Mouse (Mus musculus): ENCODE results near the gene Gm42742. TPM values are rescaled to one million over a fixed set of nuclear protein-coding genes. Genes with fewer than 3 reads are reported as not detected.
A peak's percentile ranks its signal among the peaks of the same experiment; 100 is the strongest.

Gm42742 gene
- polyA plus RNA-seq, 1 experiment from 2014 or later = 38.5 TPM

DNA sequence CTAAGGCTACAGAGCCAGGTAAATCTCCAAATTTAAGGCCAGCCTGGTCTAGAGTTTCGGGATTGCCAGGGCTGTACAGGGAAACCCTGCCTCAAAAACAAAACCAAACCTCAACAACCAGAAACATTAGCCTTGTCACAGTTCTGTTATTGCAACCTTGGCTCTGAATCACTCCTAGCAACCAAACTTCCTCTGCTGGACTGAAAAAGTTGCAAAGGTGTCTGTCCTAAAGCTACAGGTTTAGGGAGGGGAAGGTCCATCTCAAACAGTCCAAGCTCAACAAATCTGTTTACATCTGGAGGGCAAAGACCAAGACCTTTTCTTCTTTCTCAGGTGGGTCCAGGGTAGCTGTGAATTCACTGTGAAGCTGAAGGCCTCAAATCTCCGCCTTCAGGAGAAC is 9.8 kb downstream of the Gm42742 start:
- H3K36me3 ChIP-seq (ENCODE audit: control insufficient read depth, insufficient read depth) = peaks cover 11% of the 10 kb centered on the region; the same call in 1 of the 2 replicates
- H3K9me3 ChIP-seq (replicated peaks; ENCODE audit: control insufficient read depth, low read length) = no peaks in the 10 kb centered on the region
- no peak for ATAC-seq (replicated peaks; ENCODE audit: extremely low read depth, insufficient read depth, low FRiP score)
- H3K27ac ChIP-seq (ENCODE audit: low read length) = no peak overlapping the region
- no peak overlapping the region for H3K4me2 ChIP-seq (ENCODE audit: low read depth, low read length)
- no peaks in the 10 kb centered on the region for H3K27me3 ChIP-seq (ENCODE audit: control insufficient read depth, insufficient read depth, low read length)
- peaks cover 38% of the 10 kb centered on the region for H3K4me1 ChIP-seq (ENCODE audit: control insufficient read depth, insufficient read depth, low read length)
- no peak overlapping the region for H3K9ac ChIP-seq (ENCODE audit: low read length)
- WGBS = 89% methylated on average over 2 of the region's 2 CpGs
- no peak overlapping the region for H3K4me3 ChIP-seq (ENCODE audit: low read length)

DNA sequence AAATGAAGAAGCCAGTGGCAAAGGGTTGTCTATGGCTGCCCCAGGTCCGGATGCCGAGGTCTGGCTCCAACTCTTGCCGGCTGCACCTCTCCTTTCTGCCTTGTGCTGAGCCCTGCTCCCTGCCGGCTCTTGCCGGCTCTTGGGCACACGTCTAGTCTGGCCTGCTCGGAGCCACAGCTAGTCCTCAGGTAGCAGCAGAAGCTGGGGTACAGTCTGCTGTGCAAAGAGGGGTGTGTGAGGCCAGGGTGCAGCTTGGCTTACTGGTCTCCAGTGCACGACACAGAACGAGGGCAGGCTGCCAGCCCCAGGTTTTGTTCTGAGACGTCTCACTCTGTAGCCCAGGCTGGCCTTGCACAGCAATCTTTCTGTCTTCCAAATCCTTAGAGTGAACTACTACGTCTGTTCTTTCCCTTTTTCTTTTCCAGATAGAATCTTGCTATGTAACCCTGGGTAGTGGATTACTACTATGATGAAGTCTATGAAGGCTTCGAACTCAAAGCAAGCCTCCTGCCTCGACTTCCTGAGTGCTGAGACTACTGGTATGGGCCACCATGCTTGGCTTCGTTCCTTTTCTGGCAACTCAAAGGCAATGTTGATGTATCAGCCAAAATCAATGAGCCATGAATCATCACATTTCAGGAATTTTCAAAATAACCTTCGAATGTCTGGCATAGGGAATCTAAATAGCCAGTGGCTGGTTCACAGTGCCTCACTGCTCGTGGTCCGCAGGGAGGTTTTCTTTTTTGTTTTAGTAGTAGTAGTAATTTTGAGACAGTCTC is 11.4 kb downstream of the Gm42742 start:
- H3K36me3 ChIP-seq (ENCODE audit: control insufficient read depth, insufficient read depth) = peaks cover 6% of the 10 kb centered on the region; the same call in 1 of the 2 replicates
- H3K9me3 ChIP-seq (replicated peaks; ENCODE audit: control insufficient read depth, low read length) = no peaks in the 10 kb centered on the region
- no peaks in the 10 kb centered on the region for H3K27me3 ChIP-seq (ENCODE audit: control insufficient read depth, insufficient read depth, low read length)
- peak overlapping the region; percentile 74 for H3K27ac ChIP-seq (ENCODE audit: low read length)
- no peak overlapping the region for H3K9ac ChIP-seq (ENCODE audit: low read length)
- H3K4me2 ChIP-seq (ENCODE audit: low read depth, low read length) = no peak overlapping the region
- no peak overlapping the region for H3K4me3 ChIP-seq (ENCODE audit: low read length)
- ATAC-seq (replicated peaks; ENCODE audit: extremely low read depth, insufficient read depth, low FRiP score) = no peak
- peaks cover 26% of the 10 kb centered on the region for H3K4me1 ChIP-seq (ENCODE audit: control insufficient read depth, insufficient read depth, low read length)
- 79% methylated on average over 17 of the region's 17 CpGs for WGBS

GRCm38 (mm10) chr7:127008239-127009019 is 12.5 kb downstream of the Gm42742 start:
- H3K27ac ChIP-seq (ENCODE audit: low read length) = peak overlapping the region; percentile 74
- peaks cover 3% of the 10 kb centered on the region; the same call in 1 of the 2 replicates for H3K36me3 ChIP-seq (ENCODE audit: control insufficient read depth, insufficient read depth)
- H3K27me3 ChIP-seq (ENCODE audit: control insufficient read depth, insufficient read depth, low read length) = no peaks in the 10 kb centered on the region
- H3K4me1 ChIP-seq (ENCODE audit: control insufficient read depth, insufficient read depth, low read length) = peaks cover 17% of the 10 kb centered on the region
- no peaks in the 10 kb centered on the region for H3K9me3 ChIP-seq (replicated peaks; ENCODE audit: control insufficient read depth, low read length)
- no peak overlapping the region for H3K4me2 ChIP-seq (ENCODE audit: low read depth, low read length)
- ATAC-seq (replicated peaks; ENCODE audit: extremely low read depth, insufficient read depth, low FRiP score) = peak; percentile 80
- peak overlapping the region; percentile 36; the same call in 1 of the 2 replicates for H3K9ac ChIP-seq (ENCODE audit: low read length)
- no peak overlapping the region for H3K4me3 ChIP-seq (ENCODE audit: low read length)
- 31% methylated on average over 9 of the region's 9 CpGs for WGBS

- no peak overlapping the region for H3K4me3 ChIP-seq (ENCODE audit: low read length)
- H3K9ac ChIP-seq (ENCODE audit: low read length) = no peak overlapping the region
- H3K27me3 ChIP-seq (ENCODE audit: control insufficient read depth, insufficient read depth, low read length) = no peaks in the 10 kb centered on the region
- 81% methylated on average over 6 of the region's 6 CpGs for whole genome bisulfite sequencing
- ATAC-seq (replicated peaks; ENCODE audit: extremely low read depth, insufficient read depth, low FRiP score) = no peak
- no peaks in the 10 kb centered on the region for H3K9me3 ChIP-seq (replicated peaks; ENCODE audit: control insufficient read depth, low read length)
- no peak overlapping the region for H3K4me2 ChIP-seq (ENCODE audit: low read depth, low read length)
- H3K27ac ChIP-seq (ENCODE audit: low read length) = no peak overlapping the region
- H3K4me1 ChIP-seq (ENCODE audit: control insufficient read depth, insufficient read depth, low read length) = peaks cover 14% of the 10 kb centered on the region; the same call in 1 of the 2 replicates
- H3K36me3 ChIP-seq (ENCODE audit: control insufficient read depth, insufficient read depth) = no peaks in the 10 kb centered on the region
These were observed 13.4 kb downstream of the Gm42742 start for GRCm38 (mm10) chr7:127007313-127008024.

GRCm38 (mm10) chr7:127004122-127004875 is 16.6 kb downstream of the Gm42742 start:
- Histone ChIP-seq H3K36me3 (ENCODE audit: control insufficient read depth, insufficient read depth) (no peaks in the 10 kb centered on the region), H3K9me3 (replicated peaks; ENCODE audit: control insufficient read depth, low read length) (no peaks in the 10 kb centered on the region), H3K4me3 (ENCODE audit: low read length) (no peak overlapping the region), H3K9ac (ENCODE audit: low read length) (no peak overlapping the region), H3K4me1 (ENCODE audit: control insufficient read depth, insufficient read depth, low read length) (peaks cover 14% of the 10 kb centered on the region; the same call in 1 of the 2 replicates), H3K4me2 (ENCODE audit: low read depth, low read length) (no peak overlapping the region), H3K27me3 (ENCODE audit: control insufficient read depth, insufficient read depth, low read length) (no peaks in the 10 kb centered on the region), H3K27ac (ENCODE audit: low read length) (no peak overlapping the region)
- ATAC-seq (replicated peaks; ENCODE audit: extremely low read depth, insufficient read depth, low FRiP score) = no peak
- 76% methylated on average over 4 of the region's 4 CpGs for WGBS

DNA sequence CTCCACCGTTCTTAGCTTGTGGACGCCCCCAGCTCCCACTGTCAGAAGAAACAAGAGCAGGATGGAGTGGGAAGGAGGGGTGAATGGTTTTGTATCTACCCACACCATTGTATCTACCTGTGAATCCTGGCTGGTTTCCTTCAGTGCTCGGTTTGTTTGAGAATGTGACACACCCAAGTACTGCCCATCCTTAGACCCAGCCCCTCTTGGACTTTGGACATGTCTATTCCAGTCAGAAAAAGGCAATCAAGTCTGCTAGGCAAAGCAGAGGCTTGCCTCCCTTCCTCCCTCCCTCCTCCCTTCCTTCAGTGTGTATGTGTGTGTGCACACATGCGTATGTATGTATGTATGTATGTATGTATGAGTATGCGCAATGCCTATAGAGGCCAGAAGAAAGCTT is 17.3 kb downstream of the Gm42742 start:
- no peak for ATAC-seq (replicated peaks; ENCODE audit: extremely low read depth, insufficient read depth, low FRiP score)
- no peaks in the 10 kb centered on the region for H3K9me3 ChIP-seq (replicated peaks; ENCODE audit: control insufficient read depth, low read length)
- WGBS = 89% methylated on average over 5 of the region's 5 CpGs
- H3K4me1 ChIP-seq (ENCODE audit: control insufficient read depth, insufficient read depth, low read length) = peaks cover 10% of the 10 kb centered on the region; the same call in 1 of the 2 replicates
- H3K9ac ChIP-seq (ENCODE audit: low read length) = no peak overlapping the region
- H3K27ac ChIP-seq (ENCODE audit: low read length) = no peak overlapping the region
- H3K36me3 ChIP-seq (ENCODE audit: control insufficient read depth, insufficient read depth) = no peaks in the 10 kb centered on the region
- H3K4me3 ChIP-seq (ENCODE audit: low read length) = no peak overlapping the region
- H3K4me2 ChIP-seq (ENCODE audit: low read depth, low read length) = no peak overlapping the region
- H3K27me3 ChIP-seq (ENCODE audit: control insufficient read depth, insufficient read depth, low read length) = no peaks in the 10 kb centered on the region

- no peaks in the 10 kb centered on the region for H3K27me3 ChIP-seq (ENCODE audit: control insufficient read depth, insufficient read depth, low read length)
- H3K4me2 ChIP-seq (ENCODE audit: low read depth, low read length) = no peak overlapping the region
- H3K9ac ChIP-seq (ENCODE audit: low read length) = no peak overlapping the region
- 0 out of 2 replicates have a peak, but pooled peaks cover 3% of the 10 kb centered on the region for H3K9me3 ChIP-seq (replicated peaks; ENCODE audit: control insufficient read depth, low read length)
- H3K4me1 ChIP-seq (ENCODE audit: control insufficient read depth, insufficient read depth, low read length) = no peaks in the 10 kb centered on the region
- no peak overlapping the region for H3K27ac ChIP-seq (ENCODE audit: low read length)
- 70% methylated on average over 10 of the region's 10 CpGs for WGBS
- H3K4me3 ChIP-seq (ENCODE audit: low read length) = no peak overlapping the region
- ATAC-seq (replicated peaks; ENCODE audit: extremely low read depth, insufficient read depth, low FRiP score) = no peak
- peaks cover 17% of the 10 kb centered on the region for H3K36me3 ChIP-seq (ENCODE audit: control insufficient read depth, insufficient read depth)
These were observed 21.3 kb downstream of the Gm42742 start for GRCm38 (mm10) chr7:126999568-126999967.

GRCm38 (mm10) chr7:126996449-126996848 is 24.4 kb downstream of the Gm42742 start:
- ATAC-seq (replicated peaks; ENCODE audit: extremely low read depth, insufficient read depth, low FRiP score) = no peak
- H3K4me3 ChIP-seq (ENCODE audit: low read length) = no peak overlapping the region
- H3K27me3 ChIP-seq (ENCODE audit: control insufficient read depth, insufficient read depth, low read length) = no peaks in the 10 kb centered on the region
- H3K9me3 ChIP-seq (replicated peaks; ENCODE audit: control insufficient read depth, low read length) = 0 out of 2 replicates have a peak, but pooled peaks cover 3% of the 10 kb centered on the region
- no peak overlapping the region for H3K27ac ChIP-seq (ENCODE audit: low read length)
- peaks cover 17% of the 10 kb centered on the region for H3K36me3 ChIP-seq (ENCODE audit: control insufficient read depth, insufficient read depth)
- 79% methylated on average over 4 of the region's 4 CpGs for WGBS
- H3K4me2 ChIP-seq (ENCODE audit: low read depth, low read length) = no peak overlapping the region
- no peak overlapping the region for H3K9ac ChIP-seq (ENCODE audit: low read length)
- no peaks in the 10 kb centered on the region for H3K4me1 ChIP-seq (ENCODE audit: control insufficient read depth, insufficient read depth, low read length)

Measured in heart, embryonic 16.5 days (tissue).